Mouse (Mus musculus): ENCODE results near the gene Il23r.

Il23r gene

GRCm38 (mm10) chr6:67431808-67432207 lies 59.8 kb downstream of the Il23r start:
- DNase-seq (ENCODE audit: low spot score): no peak

GRCm38 (mm10) chr6:67421761-67422160 lies 69.9 kb downstream of the Il23r start:
- no peak for DNase-seq (ENCODE audit: low spot score)

DNA sequence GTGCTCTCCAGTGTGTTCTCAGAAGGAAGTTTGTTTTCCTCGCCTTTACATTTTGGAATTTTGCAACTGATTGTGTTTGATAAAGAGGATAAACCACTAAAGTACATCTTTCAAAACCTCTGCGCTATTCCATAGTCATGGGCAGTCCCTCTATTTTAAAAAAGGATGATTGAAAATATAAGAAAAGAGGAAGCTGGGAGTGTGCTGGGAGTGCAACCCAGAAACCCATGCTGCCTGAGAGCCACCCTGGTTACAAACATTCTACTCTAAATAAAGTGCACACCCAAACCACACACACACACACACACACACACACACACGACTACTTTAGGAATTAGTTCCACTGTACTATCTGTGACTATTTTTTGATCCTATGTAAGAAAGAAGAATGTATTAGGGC lies 75.1 kb downstream of the Il23r start:
- DNase-seq (ENCODE audit: low spot score): no peak

DNA sequence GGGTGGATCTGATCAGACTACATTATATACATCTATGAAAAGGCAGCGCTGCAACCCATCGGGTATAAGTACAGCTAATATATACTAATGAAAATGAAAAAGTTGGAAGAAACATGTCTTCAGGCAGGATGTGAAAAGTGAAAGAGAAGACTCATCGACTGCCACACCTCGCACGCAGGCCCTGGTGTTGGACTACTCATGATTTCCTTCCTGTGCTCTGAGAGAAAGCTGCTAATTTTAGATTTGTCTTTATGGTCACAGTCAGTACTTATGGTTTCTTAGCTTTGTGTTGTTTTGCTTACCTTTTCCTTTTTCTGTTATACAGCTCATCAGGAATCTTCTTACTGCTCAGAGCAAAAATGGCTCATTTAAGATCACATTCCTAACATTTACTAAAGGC lies 76.4 kb downstream of the Il23r start:
- peak; percentile 28 for DNase-seq (ENCODE audit: low spot score)

DNA sequence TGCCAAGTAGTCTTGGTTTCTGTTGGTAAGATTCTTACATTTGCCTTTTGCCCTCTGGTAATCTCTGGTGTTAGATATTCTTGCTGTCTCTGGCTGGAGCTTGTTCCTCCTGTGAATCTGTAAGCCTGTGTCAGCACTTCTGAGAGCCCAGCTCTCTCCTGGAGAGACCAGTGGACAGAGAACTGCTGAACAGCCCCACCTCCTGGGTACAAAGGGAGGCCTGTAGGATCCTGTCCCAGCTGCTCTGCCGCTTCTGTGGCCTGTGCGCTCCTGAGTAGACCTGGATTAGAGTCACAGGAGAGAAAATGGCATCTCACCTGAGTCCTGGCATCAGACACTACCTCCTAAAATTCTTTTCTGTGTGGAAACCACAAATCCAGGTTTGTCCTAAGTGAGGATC lies 78.3 kb downstream of the Il23r start:
- no peak for DNase-seq (ENCODE audit: low spot score)

GRCm38 (mm10) chr6:67405281-67405682 lies 86.4 kb downstream of the Il23r start:
- DNase-seq (ENCODE audit: low spot score): no peak

DNA sequence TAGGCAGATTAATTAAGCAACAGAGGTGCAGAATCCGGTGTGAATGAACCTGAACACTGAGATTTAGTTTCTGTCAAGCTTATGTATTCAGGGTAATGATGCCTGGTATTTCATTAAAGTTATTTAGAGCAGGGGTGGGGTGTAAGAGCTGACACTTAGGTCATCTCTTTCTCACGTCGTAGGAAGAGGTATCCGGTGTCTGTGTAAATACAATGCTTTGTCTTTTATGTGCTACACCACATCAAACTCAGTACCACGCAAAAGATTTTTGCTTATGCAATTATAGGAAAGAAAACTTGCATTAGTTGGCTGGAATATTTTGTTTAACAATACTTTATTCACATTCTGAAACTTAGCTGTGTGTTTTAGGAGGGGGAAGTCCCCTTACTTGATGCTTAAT lies 92.1 kb downstream of the Il23r start:
- peak; percentile 33 for DNase-seq (ENCODE audit: low spot score)

GRCm38 (mm10) chr6:67375982-67376391 lies 115.7 kb downstream of the Il23r start, which contains the start of gene Il12rb2:
Gene Il12rb2, minus strand, starts transcription at chr6:67376188.
- DNase-seq (ENCODE audit: low spot score): peak; percentile 32

All from T-cell, adult 2 months (primary cell).